Mouse (Mus musculus) ES-Bruce4 (cell line): ENCODE measurements at regions not wholly inside any gene's neighbourhood (a gene's known extent, or its start where the extent isn't known, plus 50 kb on each side); places are given as distances from the start of the nearest gene placed in this dataset.

ENCODE experiments used
- CTCF ChIP-seq: IDR thresholded peaks from one replicate; pipeline ENCODE4 v1.8.1; 2011; ENCODE audit warnings: low read depth, low read length
- POLR2A ChIP-seq: IDR thresholded peaks from one replicate; pipeline ENCODE4 v1.8.1; 2011; ENCODE audit warnings: low read length; ENCODE audit not compliant: insufficient read depth

DNA sequence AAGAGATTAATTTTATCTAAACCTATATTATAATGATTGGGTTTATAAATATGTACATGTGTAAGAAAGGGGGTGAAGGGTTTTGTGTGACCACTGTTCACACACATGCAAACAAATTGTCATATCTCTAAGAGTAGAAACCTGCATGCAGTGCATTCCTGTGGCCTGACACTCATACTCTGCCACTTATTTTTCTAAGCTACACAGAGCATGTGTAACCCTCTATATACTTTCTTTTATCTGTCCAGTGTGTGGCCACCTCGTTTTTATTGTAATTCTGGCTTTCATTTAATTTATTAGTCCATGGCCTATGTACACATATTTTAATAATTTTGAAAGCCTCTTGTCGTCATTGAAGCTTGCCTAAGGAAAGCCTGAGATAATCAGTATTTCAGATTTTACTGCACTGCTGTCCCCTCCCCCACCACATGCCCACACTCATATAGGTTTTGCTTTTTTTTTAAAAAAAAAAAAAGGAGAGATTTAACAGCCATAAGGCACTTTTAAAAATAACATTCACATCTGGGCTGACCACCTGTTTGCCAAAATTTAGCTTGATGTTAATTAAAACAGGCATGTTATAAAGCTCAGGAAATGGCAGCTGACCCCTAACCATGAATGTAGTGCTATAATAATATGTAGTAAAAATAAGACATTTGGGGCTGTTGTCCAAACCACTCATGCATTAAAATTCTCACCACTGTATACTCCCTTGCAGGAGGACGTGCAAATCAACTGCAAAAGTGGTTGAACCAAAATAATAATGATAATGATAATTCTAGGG is 410.7 kb upstream of the Clint1 start:
- TF ChIP-seq POLR2A = no peak
- TF ChIP-seq CTCF = no peak
